Mouse (Mus musculus) lung, postnatal 0 days (tissue): ENCODE measurements around the gene Anapc4. TPM values are rescaled to one million over a fixed set of nuclear protein-coding genes. Genes with fewer than 3 reads are reported as not detected.

Source experiments
- ATAC-seq: fragments of 200-750 bp; cut with Nextera tagmentation; 2 replicates; pipeline ENCODE4 v1.8.0; 2017; ENCODE audit warnings: moderate library complexity
- DNase-seq: peaks from one replicate; pipeline ENCODE4 v3.0.0-alpha.2; 2016; ENCODE audit warnings: low spot score
- H3K27ac ChIP-seq: fragments of 300-500 bp; sonication (generic); 2 replicates; pipeline ENCODE4 v1.5.1; 2014; ENCODE audit warnings: antibody characterized with exemption, mild to moderate bottlenecking, low read length, mixed read lengths
- H3K27me3 ChIP-seq: fragments of 300-500 bp; sonication (generic); replicated peaks from 2 replicates; pipeline ENCODE4 v1.6.1; 2014; ENCODE audit warnings: low read length, mixed read lengths; ENCODE audit not compliant: insufficient read depth
- H3K36me3 ChIP-seq: fragments of 300-500 bp; sonication (generic); 2 replicates; pipeline ENCODE4 v1.6.1; 2014; ENCODE audit warnings: low read length, mixed read lengths; ENCODE audit not compliant: insufficient read depth
- H3K4me1 ChIP-seq: fragments of 300-500 bp; sonication (generic); 2 replicates; pipeline ENCODE4 v1.6.1; 2014; ENCODE audit warnings: antibody characterized with exemption, low read depth, low read length, mixed read lengths; ENCODE audit not compliant: insufficient read depth
- H3K4me2 ChIP-seq: fragments of 300-500 bp; sonication (generic); replicated peaks from 2 replicates; pipeline ENCODE4 v1.6.1; 2014; ENCODE audit warnings: low read depth, mild to moderate bottlenecking, low read length, moderate library complexity, mixed read lengths
- H3K4me3 ChIP-seq: fragments of 300-500 bp; sonication (generic); 2 replicates; pipeline ENCODE4 v1.5.1; 2014; ENCODE audit warnings: low read depth, low read length
- H3K9ac ChIP-seq: fragments of 300-500 bp; sonication (generic); replicated peaks from 2 replicates; pipeline ENCODE4 v1.6.1; 2014; ENCODE audit warnings: low read depth, mild to moderate bottlenecking
- H3K9me3 ChIP-seq: fragments of 300-500 bp; sonication (generic); 2 replicates; pipeline ENCODE4 v1.6.1; 2016; ENCODE audit warnings: low read length, mixed read lengths
- CTCF ChIP-seq: IDR thresholded peaks from 2 replicates; pipeline ENCODE4 v1.5.1; 2016; ENCODE audit warnings: antibody characterized with exemption, mild to moderate bottlenecking
- EP300 ChIP-seq: IDR thresholded peaks from 2 replicates; pipeline ENCODE4 v1.6.1; 2016; ENCODE audit warnings: antibody characterized with exemption, mild to moderate bottlenecking, control low read depth
- WGBS: fragments of 180-500 bp; shearing (Covaris S2); extraction: QIAGEN DNeasy Blood & Tissue Kit; methylation state at CpG from one replicate; pipeline ENCODE4 v1.1.7; 2014; 5-methylcytosine and 5-hydroxymethylcytosine counted together
- polyA plus RNA-seq: library from polyadenylated mRNA; unstranded; fragments of >200 nt; fragmentation: Nextera tagmentation; extraction: Ambion mirVana; gene quantifications from 2 replicates; pipeline ENCODE4 v1.2.1, GENCODE M21; 2015

Gene Anapc4
- polyA plus RNA-seq = 65.3 and 66.6 TPM in 2 replicates

DNA sequence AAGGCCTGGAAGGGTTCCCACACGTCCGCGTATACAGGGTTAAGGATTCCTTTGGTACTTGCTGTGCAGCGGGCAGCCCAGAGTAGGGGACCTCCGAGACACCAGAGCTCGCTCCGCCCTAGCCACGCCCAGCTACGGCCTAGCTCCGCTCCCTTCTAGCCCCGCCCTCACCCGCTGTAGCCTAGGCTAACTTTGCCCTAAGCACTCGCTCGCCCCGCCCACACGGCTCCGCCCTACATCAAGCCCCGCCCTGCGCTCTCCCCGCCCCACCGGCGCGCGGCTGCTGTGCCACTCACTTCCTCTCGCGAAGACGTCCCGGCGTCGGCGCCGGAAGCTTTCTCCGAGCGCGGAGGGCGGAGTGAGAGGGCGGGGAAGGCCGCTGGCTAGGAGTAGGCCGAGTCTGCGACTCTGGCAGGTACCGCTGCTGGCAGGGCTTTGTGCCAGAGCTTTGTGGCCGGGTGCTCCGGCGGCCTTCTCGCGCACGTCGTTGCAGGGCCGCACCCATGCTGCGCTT lies at the start of gene Anapc4:
Gene Anapc4 (plus strand): TSS at position 252 of the 514 bp plus-strand sequence.
- Histone ChIP-seq H3K4me3 (peak within 1 kb of the TSS; percentile 74), H3K9ac (peak within 1 kb of the TSS; percentile 87), H3K4me1 (peaks cover 6% of the 10 kb centered on the region; the same call in 1 of the 2 replicates), H3K36me3 (peaks cover 3% of the 10 kb centered on the region; the same call in 1 of the 2 replicates), H3K27ac (peak within 1 kb of the TSS; percentile 95), H3K9me3 (no peaks in the 10 kb centered on the region), H3K4me2 (peak within 1 kb of the TSS; percentile 74), H3K27me3 (no peaks in the 10 kb centered on the region)
- WGBS = under 1% methylated on average over 43 of the region's 50 CpGs
- peak; percentile 98 for ATAC-seq
- DNase-seq = peak; percentile 100
- TF ChIP-seq CTCF (no peak), EP300 (0 out of 2 replicates have a peak, but pooled peaks have one; percentile 6)

DNA sequence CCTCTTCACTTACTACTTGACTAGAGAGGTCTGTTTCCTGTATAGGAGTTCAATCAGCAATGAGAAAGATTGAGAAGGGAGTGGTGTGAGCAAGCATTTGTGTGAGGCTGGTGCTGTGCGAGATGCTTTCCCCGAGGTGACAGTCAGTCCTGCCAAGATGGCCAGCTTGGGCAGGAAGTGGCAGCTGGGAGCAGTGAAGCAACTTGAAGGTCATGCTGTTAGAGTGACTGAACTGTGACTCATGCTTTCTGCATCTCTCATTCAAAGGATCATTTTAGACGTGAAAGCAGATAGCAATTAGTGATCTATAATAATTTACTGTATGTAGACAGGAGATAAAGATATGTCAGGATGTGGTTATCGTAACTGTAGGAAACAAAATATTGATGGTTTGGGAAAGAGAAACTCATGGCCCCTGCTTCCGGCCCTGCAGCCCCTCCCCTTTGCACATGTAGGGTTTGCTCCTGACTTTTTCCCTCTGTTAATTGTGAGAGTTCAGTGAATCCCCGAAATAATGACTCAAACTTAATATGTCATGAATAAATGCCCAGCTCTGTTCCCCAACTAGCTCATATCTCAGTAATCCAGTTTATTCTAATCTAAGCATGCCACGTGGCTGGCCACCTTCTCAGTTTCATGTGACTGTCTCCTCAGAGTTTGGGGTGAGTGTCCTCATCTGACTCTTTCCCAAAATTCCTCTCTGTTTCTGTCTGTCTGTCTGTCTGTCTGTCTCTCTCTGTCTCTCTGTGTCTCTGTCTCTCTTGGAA lies 47.1 kb upstream of the Anapc4 start:
- Histone ChIP-seq H3K4me1 (no peaks in the 10 kb centered on the region; the same call in 1 of the 2 replicates), H3K4me3 (no peak overlapping the region), H3K4me2 (no peak overlapping the region), H3K27me3 (no peaks in the 10 kb centered on the region), H3K9me3 (no peaks in the 10 kb centered on the region), H3K9ac (no peak overlapping the region), H3K27ac (no peak overlapping the region), H3K36me3 (no peaks in the 10 kb centered on the region)
- DNase-seq (no peak), ATAC-seq (no peak)
- WGBS = 71% methylated on average over 7 of the region's 7 CpGs
- TF ChIP-seq EP300 = no peak
- TF ChIP-seq CTCF = no peak

DNA sequence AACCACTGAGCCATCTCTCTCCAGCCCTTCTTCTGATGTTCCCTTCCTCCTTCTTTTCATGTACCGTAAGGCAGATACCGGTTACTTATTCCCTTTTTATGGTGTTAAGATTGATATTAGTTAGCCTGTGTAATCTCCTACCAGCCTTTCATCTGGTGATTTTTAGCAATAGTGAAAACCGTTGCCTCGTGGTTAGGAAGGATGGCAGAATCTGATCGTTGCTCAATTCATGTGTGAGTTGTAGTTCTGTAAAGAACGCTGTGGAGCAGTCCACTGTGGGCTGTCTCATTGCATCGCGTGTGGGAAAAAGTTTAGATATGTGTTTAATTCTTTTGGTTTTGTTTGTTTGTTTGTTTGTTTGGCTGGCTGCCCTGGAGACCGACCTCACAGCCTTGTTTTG lies 40.6 kb upstream of the Anapc4 start:
- no peaks in the 10 kb centered on the region for H3K4me1 ChIP-seq
- H3K9me3 ChIP-seq = no peaks in the 10 kb centered on the region
- 86% methylated on average over 9 of the region's 9 CpGs for WGBS
- no peak overlapping the region for H3K9ac ChIP-seq
- no peak for TF ChIP-seq EP300
- H3K4me3 ChIP-seq = no peak overlapping the region
- H3K27me3 ChIP-seq = no peaks in the 10 kb centered on the region
- no peak overlapping the region for H3K4me2 ChIP-seq
- H3K27ac ChIP-seq = no peak overlapping the region
- ATAC-seq (no peak), DNase-seq (no peak)
- peaks cover 14% of the 10 kb centered on the region for H3K36me3 ChIP-seq

DNA sequence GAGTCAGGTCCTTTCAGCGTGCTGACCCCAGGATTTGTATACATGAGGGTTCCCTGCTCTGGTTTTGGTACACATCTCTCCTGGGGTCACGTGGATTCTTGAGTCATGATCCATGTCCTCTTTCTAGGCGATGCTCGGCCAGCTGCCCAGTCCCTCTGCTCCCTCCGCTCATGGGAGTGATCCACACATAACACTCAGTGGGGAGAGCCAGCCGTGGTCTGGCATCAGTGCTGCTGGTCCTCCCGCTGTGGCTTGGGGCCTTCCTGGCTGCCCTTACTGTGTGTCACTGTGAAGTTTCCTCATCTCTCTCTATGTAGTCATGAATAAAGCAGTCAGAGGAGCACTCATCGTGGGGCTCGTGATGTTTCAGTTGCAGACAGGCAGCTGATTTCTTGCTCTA lies 39.7 kb upstream of the Anapc4 start:
- no peak overlapping the region for H3K9ac ChIP-seq
- H3K27ac ChIP-seq = no peak overlapping the region
- H3K4me2 ChIP-seq = no peak overlapping the region
- peaks cover 14% of the 10 kb centered on the region for H3K36me3 ChIP-seq
- H3K4me1 ChIP-seq = no peaks in the 10 kb centered on the region
- DNase-seq (no peak), ATAC-seq (no peak)
- no peaks in the 10 kb centered on the region for H3K27me3 ChIP-seq
- TF ChIP-seq EP300 = no peak
- no peak for TF ChIP-seq CTCF
- no peaks in the 10 kb centered on the region for H3K9me3 ChIP-seq
- 89% methylated on average over 9 of the region's 9 CpGs for WGBS
- no peak overlapping the region for H3K4me3 ChIP-seq

DNA sequence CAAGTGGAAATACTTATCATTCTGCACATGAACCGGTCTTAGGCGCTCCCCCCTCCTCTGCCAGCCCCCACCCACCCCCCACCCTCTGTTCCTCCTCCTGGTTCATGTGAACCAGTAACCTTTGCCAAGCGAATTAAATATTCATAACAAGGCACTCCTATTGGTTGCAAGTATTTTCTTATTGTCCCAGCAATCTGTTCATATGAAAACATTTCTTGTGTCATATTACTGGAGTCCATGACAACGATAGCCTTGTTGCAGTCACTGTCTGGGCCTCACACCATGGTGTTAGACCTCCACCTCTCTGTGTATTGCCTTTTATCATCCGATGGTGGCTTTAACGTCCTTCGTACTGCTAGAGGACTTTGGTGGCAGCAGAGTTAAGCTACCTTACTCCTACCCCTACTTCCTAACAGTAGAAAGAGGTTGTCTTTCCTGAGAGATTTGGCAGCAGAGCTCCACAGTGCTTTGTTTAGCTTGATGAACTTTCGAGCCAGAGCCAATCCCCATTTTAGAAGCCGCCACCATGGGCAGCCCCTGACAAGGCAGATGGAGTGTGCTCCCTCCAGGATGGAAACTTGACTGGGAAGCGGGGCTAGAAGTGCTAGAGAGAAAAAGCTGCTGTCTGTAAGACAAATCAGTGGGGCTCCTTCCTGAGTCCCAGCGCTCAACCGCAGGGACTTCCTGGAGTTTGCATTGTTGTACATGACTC lies 34.4 kb upstream of the Anapc4 start:
- peaks cover 14% of the 10 kb centered on the region for H3K36me3 ChIP-seq

DNA sequence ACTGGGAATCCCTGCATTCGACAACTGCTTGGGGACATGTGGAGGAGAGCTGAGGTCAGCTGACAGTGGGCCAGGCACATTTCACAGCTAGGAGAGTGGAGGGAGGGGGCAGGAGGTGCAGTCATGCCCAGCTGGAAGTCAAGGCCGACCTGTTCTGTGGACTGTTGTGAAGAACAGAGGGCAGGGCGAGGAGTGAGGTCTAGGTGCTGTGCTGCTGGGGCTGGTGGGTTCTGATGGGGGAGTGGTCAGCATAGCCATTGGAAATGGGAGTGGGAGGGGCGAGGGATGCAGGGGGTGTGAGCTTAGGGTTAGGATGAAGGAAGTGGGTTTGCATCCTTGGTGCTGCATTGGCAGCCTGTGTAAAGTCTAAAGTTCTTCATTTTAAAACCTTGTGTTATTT lies 28.0 kb upstream of the Anapc4 start:
- Histone ChIP-seq H3K27ac (no peak overlapping the region), H3K9ac (no peak overlapping the region), H3K4me3 (no peak overlapping the region), H3K36me3 (peaks cover 9% of the 10 kb centered on the region; the same call in 1 of the 2 replicates), H3K27me3 (no peaks in the 10 kb centered on the region), H3K9me3 (no peaks in the 10 kb centered on the region), H3K4me1 (no peaks in the 10 kb centered on the region), H3K4me2 (no peak overlapping the region)
- DNase-seq (no peak), ATAC-seq (no peak)
- no peak for TF ChIP-seq EP300
- WGBS = 68% methylated on average over 4 of the region's 4 CpGs

More for the DNA sequence above, 34.4 kb upstream of the Anapc4 start:
- Histone ChIP-seq H3K4me2 (no peak overlapping the region), H3K9me3 (no peaks in the 10 kb centered on the region), H3K4me1 (no peaks in the 10 kb centered on the region), H3K27ac (no peak overlapping the region), H3K27me3 (no peaks in the 10 kb centered on the region), H3K9ac (no peak overlapping the region), H3K4me3 (no peak overlapping the region)
- 90% methylated on average over 12 of the region's 12 CpGs for WGBS
- ATAC-seq (no peak), DNase-seq (no peak)
- TF ChIP-seq EP300 (no peak), CTCF (no peak)
